Mouse (Mus musculus): ENCODE data around the gene Slc17a7. TPM values are rescaled to one million over a fixed set of nuclear protein-coding genes. Genes with fewer than 3 reads are reported as not detected.

Slc17a7 gene
- polyA plus RNA-seq, 1 experiment from 2014 or later = 3.8 TPM

DNA sequence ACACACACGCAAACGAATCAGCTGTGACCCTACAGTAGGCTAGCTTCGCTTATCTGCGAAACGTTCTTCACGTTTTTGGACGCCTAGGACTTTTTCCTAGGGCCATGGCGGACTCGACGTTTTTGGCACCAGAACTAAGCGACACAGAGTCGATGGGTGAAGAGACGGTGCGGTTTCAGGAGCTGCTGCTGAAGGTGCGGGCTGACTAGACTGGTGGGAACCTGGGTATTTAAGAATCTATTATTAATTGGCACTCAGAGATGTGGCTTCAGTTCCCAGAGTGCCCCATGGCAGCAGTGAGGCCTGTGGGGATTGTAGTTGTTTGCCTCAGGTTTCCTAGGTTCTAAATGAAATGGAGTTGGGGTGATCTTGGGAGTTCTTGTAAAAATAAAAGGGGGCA, 7.5 kb upstream of the Slc17a7 start:
- no peaks in the 10 kb centered on the region for H3K9me3 ChIP-seq (replicated peaks)
- peaks cover 40% of the 10 kb centered on the region for H3K36me3 ChIP-seq
- H3K9ac ChIP-seq = no peak overlapping the region
- no peak overlapping the region for H3K27ac ChIP-seq (ENCODE audit: poor library complexity, severe bottlenecking)
- no peak overlapping the region for H3K4me2 ChIP-seq
- no peak overlapping the region for H3K4me3 ChIP-seq
- WGBS = 92% methylated on average over 15 of the region's 15 CpGs
- H3K27me3 ChIP-seq (replicated peaks) = no peaks in the 10 kb centered on the region
- no peak for ATAC-seq (ENCODE audit: insufficient number of reproducible peaks, low FRiP score)
- H3K4me1 ChIP-seq (replicated peaks) = peaks cover 12% of the 10 kb centered on the region

DNA sequence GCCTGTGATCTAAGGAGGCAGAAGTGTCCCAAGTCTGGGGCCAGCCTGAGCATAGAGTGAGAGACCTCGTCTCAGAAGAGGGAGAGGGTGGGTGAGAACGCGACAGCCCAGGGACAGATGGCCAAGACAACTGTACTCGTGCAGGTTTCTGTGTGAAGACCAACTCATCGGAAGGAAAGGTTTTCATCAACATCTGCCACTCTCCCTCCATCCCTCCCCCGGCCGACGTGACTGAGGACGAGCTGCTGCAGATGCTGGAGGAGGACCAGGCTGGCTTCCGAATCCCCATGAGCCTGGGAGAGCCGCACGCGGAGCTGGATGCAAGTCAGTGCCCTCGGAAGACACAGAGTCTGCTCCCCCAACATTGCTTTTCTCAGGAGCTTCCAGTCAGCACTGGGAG, 6.3 kb upstream of the Slc17a7 start:
- Histone ChIP-seq H3K4me2 (no peak overlapping the region), H3K4me3 (no peak overlapping the region), H3K27me3 (replicated peaks) (0 out of 2 replicates have a peak, but pooled peaks cover under 1% of the 10 kb centered on the region), H3K9ac (no peak overlapping the region), H3K9me3 (replicated peaks) (no peaks in the 10 kb centered on the region), H3K4me1 (replicated peaks) (peaks cover 21% of the 10 kb centered on the region), H3K27ac (ENCODE audit: poor library complexity, severe bottlenecking) (no peak overlapping the region), H3K36me3 (peaks cover 40% of the 10 kb centered on the region)
- no peak for ATAC-seq (ENCODE audit: insufficient number of reproducible peaks, low FRiP score)
- 88% methylated on average over 14 of the region's 14 CpGs for WGBS

DNA sequence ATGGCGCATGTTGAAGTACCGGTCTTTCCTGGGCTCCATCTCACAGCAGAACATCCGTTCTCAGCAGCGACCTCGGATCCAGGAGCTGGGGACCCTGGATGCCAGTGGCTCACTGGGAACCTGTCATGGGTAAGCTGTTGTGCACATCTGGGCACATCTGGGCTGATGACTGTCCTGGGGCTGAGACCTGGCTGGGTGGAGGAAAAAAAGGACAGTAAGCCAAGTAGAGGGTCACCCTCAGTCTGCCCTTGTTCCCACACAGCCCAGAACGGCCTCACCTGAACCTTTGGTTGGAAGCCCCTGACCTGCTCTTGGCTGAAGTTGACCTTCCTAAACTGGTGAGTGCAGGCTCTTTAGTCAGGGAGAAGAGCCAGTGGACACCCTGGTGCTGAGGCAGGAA, 4.8 kb upstream of the Slc17a7 start:
- WGBS = 92% methylated on average over 6 of the region's 6 CpGs
- no peak for ATAC-seq (ENCODE audit: insufficient number of reproducible peaks, low FRiP score)
- no peak overlapping the region for H3K9ac ChIP-seq

DNA sequence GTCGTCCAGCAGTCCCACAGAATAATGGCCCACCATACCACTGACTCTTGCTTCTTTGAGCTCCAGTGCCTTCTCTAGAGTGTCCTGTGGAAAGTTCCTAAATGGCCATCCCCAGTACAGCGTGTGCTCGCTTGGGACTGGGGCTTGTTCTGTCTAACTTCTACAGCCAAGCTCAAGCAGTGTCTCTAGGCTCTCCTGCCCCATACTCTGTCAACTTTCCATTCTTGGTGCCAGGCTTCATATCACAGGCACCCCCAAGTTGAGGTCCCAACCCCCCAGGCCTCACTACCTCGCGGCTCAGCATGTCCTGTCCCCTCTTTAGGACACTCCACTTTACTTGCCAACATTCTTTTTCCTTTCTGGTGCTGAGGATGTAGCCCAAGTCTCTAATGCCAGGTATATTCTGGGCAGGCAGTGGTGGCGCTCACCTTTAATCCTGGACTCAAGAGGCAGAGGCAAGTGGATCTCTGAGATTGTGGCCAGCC, 3.4 kb upstream of the Slc17a7 start:
- peaks cover 26% of the 10 kb centered on the region for H3K4me1 ChIP-seq (replicated peaks)
- ATAC-seq (ENCODE audit: insufficient number of reproducible peaks, low FRiP score) = no peak
- H3K9ac ChIP-seq = no peak overlapping the region
- no peak overlapping the region for H3K4me2 ChIP-seq
- 92% methylated on average over 6 of the region's 6 CpGs for WGBS
- peaks cover 30% of the 10 kb centered on the region for H3K27me3 ChIP-seq (replicated peaks)
- no peaks in the 10 kb centered on the region for H3K9me3 ChIP-seq (replicated peaks)
- no peak overlapping the region for H3K4me3 ChIP-seq
- H3K36me3 ChIP-seq = peaks cover 40% of the 10 kb centered on the region
- H3K27ac ChIP-seq (ENCODE audit: poor library complexity, severe bottlenecking) = no peak overlapping the region

More for the DNA sequence above, 4.8 kb upstream of the Slc17a7 start:
- Histone ChIP-seq H3K4me2 (no peak overlapping the region), H3K4me3 (no peak overlapping the region), H3K27ac (ENCODE audit: poor library complexity, severe bottlenecking) (no peak overlapping the region), H3K27me3 (replicated peaks) (peaks cover 16% of the 10 kb centered on the region), H3K9me3 (replicated peaks) (no peaks in the 10 kb centered on the region), H3K4me1 (replicated peaks) (peaks cover 21% of the 10 kb centered on the region), H3K36me3 (peaks cover 40% of the 10 kb centered on the region)

DNA sequence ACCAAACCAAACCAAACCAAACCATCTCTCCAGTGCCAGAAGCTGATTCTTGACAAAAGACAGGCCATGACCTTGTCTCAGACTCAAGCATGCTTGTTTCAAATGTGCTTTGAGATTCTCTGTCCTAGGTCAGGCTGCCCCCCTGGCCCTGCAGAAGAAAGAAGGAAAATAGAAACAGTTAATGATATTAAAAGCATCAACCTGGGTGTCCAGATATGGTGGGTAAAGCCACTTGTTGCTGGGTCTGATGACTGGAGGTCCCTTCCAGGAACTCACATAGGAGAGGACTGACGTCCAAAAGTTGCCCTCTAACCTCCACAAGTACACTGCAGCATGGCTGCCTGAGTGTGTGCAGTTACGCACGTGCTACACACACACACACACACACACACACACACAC, 2.9 kb upstream of the Slc17a7 start:
- H3K27me3 ChIP-seq (replicated peaks) = peaks cover 35% of the 10 kb centered on the region
- ATAC-seq (ENCODE audit: insufficient number of reproducible peaks, low FRiP score) = no peak
- H3K9me3 ChIP-seq (replicated peaks) = no peaks in the 10 kb centered on the region
- WGBS = 95% methylated on average over 3 of the region's 3 CpGs
- no peak overlapping the region for H3K9ac ChIP-seq
- no peak overlapping the region for H3K4me2 ChIP-seq
- H3K27ac ChIP-seq (ENCODE audit: poor library complexity, severe bottlenecking) = no peak overlapping the region
- peaks cover 39% of the 10 kb centered on the region for H3K36me3 ChIP-seq
- H3K4me3 ChIP-seq = no peak overlapping the region
- peaks cover 25% of the 10 kb centered on the region for H3K4me1 ChIP-seq (replicated peaks)

DNA sequence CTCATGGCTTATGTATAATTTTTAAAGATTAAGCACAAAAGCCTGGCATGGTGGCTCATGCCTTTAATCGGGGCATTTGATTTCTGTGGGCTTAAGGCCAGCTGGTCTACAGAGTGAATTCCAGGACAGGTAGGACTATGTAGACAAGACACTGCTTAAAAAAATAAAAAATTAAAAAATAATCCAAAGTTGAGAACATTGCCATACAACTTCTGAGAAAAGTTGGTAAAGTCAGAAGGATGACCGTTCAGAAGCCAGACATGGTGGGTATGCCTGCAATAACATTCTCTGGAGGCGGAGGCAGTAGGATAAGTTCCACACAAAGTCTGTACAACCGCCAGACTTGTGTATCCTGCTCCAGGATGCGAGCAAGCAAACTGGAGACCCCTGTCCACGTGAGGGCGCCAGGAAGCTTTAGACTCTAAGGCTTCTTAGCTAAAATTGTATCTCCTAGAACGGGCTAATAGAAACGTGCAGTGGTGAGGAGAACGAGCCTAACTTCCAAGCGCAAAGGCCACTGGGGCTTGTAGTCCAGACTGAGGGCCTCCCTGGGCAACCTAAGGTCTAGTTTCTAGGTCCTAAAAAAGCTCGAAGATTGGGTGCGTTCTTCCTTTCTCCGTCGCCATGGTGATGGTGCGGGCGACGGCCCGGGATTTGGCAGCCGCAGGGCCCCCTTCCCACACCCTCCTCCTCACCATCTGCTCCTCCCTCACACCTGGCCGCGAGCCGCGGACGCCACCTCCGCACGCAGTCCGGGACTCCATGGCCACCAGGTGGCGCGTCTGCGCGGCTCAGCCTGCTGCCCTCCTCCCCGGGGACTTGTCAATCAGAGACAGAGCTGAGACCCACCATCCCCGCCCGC, 1.9 kb upstream of the Slc17a7 start:
- Histone ChIP-seq H3K4me2 (peak overlapping the region; percentile 79), H3K36me3 (peaks cover 36% of the 10 kb centered on the region), H3K9me3 (replicated peaks) (no peaks in the 10 kb centered on the region), H3K27ac (ENCODE audit: poor library complexity, severe bottlenecking) (no peak overlapping the region), H3K4me1 (replicated peaks) (peaks cover 25% of the 10 kb centered on the region), H3K4me3 (peak overlapping the region; percentile 47), H3K9ac (no peak overlapping the region), H3K27me3 (replicated peaks) (peaks cover 44% of the 10 kb centered on the region)
- ATAC-seq (ENCODE audit: insufficient number of reproducible peaks, low FRiP score) = peak; percentile 82
- 5% methylated on average over 35 of the region's 35 CpGs for WGBS

DNA sequence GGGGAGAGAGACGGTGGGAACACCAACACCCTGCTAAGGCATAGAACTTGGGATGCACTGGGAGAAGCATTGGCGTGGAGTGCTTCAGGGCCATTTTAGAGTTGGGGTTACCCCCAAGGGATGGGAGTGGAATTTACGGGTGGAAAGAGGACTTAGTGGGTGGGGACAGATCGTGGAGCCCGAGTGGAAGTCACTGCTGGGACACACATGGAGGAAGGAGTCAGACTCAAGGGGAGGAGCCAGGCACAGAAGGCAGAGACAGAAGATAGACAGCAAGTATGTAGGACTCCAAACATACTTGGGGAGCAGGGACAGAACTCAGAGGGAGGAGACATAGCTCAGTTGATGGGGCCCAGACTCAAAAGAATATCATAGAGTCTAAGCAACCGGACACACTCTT, 1.2 kb upstream of the Slc17a7 start:
- Histone ChIP-seq H3K27me3 (replicated peaks) (peaks cover 52% of the 10 kb centered on the region), H3K4me3 (peak overlapping the region; percentile 47; the same call in 1 of the 2 replicates), H3K36me3 (peaks cover 35% of the 10 kb centered on the region), H3K9me3 (replicated peaks) (no peaks in the 10 kb centered on the region), H3K27ac (ENCODE audit: poor library complexity, severe bottlenecking) (no peak overlapping the region), H3K4me1 (replicated peaks) (peaks cover 25% of the 10 kb centered on the region), H3K4me2 (peak overlapping the region; percentile 79), H3K9ac (no peak overlapping the region)
- 29% methylated on average over 6 of the region's 6 CpGs for WGBS
- ATAC-seq (ENCODE audit: insufficient number of reproducible peaks, low FRiP score) = no peak; the same call in 1 of the 2 replicates

DNA sequence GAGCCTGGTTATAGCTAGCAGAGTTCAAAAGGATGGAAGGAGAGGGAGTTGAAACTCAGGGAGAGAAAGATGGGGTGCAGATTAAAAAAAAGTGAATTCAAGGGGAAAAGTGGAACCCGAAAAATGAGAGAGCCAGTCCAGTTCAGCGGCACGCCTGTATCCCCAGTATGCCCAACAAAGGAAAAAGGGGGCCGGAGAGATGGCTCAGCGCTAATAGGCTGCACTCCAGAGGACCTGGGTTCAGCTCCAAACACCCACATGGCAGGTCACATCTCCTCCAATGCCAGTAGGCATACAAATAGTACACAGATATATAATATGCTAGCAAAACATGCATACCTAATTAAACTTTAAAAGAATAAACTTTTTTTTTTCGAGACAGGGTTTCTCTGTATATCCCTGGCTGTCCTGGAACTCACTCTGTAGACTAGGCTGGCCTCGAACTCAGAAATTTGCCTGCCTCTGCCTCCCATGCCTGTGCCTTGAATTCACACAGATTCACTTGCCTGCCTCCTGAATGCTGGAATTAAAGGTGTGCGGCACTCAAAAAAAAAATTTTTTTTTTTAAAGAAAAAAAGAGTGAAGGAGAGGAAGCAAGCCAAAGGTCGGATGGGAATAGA, 643 bp upstream of the Slc17a7 start:
- H3K36me3 ChIP-seq = peaks cover 29% of the 10 kb centered on the region
- no peaks in the 10 kb centered on the region for H3K9me3 ChIP-seq (replicated peaks)
- no peak overlapping the region for H3K27ac ChIP-seq (ENCODE audit: poor library complexity, severe bottlenecking)
- WGBS = 66% methylated on average over 9 of the region's 9 CpGs
- peaks cover 25% of the 10 kb centered on the region for H3K4me1 ChIP-seq (replicated peaks)
- peaks cover 57% of the 10 kb centered on the region for H3K27me3 ChIP-seq (replicated peaks)
- H3K4me3 ChIP-seq = no peak overlapping the region
- no peak for ATAC-seq (ENCODE audit: insufficient number of reproducible peaks, low FRiP score)
- no peak overlapping the region for H3K9ac ChIP-seq
- 0 out of 2 replicates have a peak overlapping the region, but pooled peaks have one; percentile 79 for H3K4me2 ChIP-seq

DNA sequence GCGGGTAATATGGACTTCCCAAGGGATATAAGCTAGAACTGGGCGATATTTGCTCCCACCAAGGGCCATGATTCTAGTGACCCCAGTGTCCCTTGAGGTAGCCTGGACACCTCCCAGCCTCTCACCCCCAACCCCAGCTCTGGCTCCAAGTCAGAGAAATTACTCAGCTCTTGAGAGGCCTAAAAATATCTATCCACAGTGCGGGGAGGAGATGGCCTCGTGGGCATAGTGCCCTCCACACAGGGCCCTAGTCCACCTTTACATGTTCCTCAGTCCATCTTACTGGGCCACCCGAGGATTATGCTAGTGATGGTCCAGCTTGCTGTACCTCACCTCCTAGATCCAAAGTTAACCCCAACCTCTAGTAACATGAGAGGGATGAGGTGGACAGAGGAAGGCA, 1.1 kb downstream of the Slc17a7 start:
- peaks cover 25% of the 10 kb centered on the region for H3K4me1 ChIP-seq (replicated peaks)
- peaks cover 23% of the 10 kb centered on the region for H3K36me3 ChIP-seq
- 53% methylated on average over 5 of the region's 5 CpGs for WGBS
- peaks cover 17% of the 10 kb centered on the region for H3K9me3 ChIP-seq (replicated peaks)
- no peak overlapping the region for H3K9ac ChIP-seq
- H3K4me3 ChIP-seq = no peak overlapping the region
- no peak overlapping the region for H3K27ac ChIP-seq (ENCODE audit: poor library complexity, severe bottlenecking)
- no peak for ATAC-seq (ENCODE audit: insufficient number of reproducible peaks, low FRiP score)
- H3K27me3 ChIP-seq (replicated peaks) = peaks cover 74% of the 10 kb centered on the region
- no peak overlapping the region; the same call in 1 of the 2 replicates for H3K4me2 ChIP-seq

DNA sequence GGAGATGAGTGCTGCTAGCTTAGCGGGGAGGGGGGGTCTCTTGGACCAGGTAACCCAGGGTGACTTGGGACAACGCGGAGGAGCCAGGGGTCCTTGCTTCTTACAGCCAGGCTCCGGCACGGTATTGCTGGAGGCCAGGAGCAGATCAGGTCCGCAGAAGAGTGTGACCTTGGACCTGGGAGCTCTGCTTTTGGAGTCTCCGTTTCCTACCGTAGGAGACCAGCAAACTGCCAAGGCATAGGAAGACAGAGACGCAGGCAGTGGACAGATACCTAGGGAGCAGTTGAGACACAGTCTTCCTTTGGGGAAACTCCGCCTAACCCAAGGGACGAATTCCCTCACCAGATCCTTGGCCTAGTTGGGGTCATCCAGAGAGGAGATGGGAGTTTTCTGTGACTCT, 2.0 kb downstream of the Slc17a7 start:
- peaks cover 16% of the 10 kb centered on the region for H3K36me3 ChIP-seq
- WGBS = 48% methylated on average over 11 of the region's 11 CpGs
- H3K27me3 ChIP-seq (replicated peaks) = peaks cover 81% of the 10 kb centered on the region
- H3K9ac ChIP-seq = no peak overlapping the region
- H3K4me1 ChIP-seq (replicated peaks) = peaks cover 25% of the 10 kb centered on the region
- peaks cover 25% of the 10 kb centered on the region for H3K9me3 ChIP-seq (replicated peaks)
- no peak overlapping the region for H3K4me2 ChIP-seq
- no peak for ATAC-seq (ENCODE audit: insufficient number of reproducible peaks, low FRiP score)
- H3K27ac ChIP-seq (ENCODE audit: poor library complexity, severe bottlenecking) = no peak overlapping the region
- no peak overlapping the region for H3K4me3 ChIP-seq

DNA sequence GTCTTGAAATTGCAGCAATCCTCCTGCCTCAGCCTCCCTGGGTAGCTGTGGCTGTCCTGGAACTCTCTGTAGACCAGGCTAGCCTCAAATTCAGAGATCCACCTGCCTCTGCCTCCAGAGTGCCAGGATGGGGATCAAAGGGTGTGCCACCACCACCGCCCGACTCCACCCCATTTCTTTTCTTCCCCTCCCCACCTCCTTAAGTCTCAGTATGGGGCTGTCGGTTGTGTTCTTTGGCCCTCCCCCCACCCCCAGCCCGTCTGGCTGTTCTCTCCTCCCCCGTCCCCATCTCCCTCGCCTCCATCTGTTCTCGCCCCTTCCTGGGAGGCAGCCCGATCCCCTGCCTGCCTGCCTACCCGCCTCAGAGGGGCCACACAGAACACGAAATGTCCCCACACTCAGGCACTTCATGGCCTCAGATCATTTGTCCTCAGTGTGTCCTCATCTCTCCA, 3.2 kb downstream of the Slc17a7 start:
- Histone ChIP-seq H3K4me2 (no peak overlapping the region), H3K4me1 (replicated peaks) (peaks cover 22% of the 10 kb centered on the region), H3K4me3 (no peak overlapping the region), H3K9me3 (replicated peaks) (peaks cover 38% of the 10 kb centered on the region), H3K27me3 (replicated peaks) (peaks cover 92% of the 10 kb centered on the region), H3K9ac (no peak overlapping the region), H3K27ac (ENCODE audit: poor library complexity, severe bottlenecking) (no peak overlapping the region), H3K36me3 (peaks cover 12% of the 10 kb centered on the region; the same call in 1 of the 2 replicates)
- WGBS = 30% methylated on average over 9 of the region's 10 CpGs
- ATAC-seq (ENCODE audit: insufficient number of reproducible peaks, low FRiP score) = no peak

Data from heart, embryonic 12.5 days (tissue).